ENCODE assay signal across 15 mouse cellular contexts in genomic region chr16:45896587-45896986, GRCm38 (mm10). TPM values are rescaled to one million over a fixed set of nuclear protein-coding genes. Genes with fewer than 3 reads are reported as not detected.
"Had no signal": no experiment of that assay in that cellular context is flagged by ENCODE, and none has a peak within 500 bp of the region (broad histone marks: within the 10 kb centered on the region; RNA-seq: fewer than 3 reads in every experiment).

No protein-coding gene starts in this region.

- H3K4me2 ChIP-seq: intestine, embryonic 15.5 days; limb, embryonic 12.5 days; midbrain, embryonic 11.5 days; midbrain, embryonic 15.5 days; neural tube, embryonic 13.5 days; stomach, embryonic 15.5 days had no signal

- DNase-seq: kidney, adult 18-20 months; kidney, postnatal 25 days; lung, adult 18-20 months; right cerebral cortex, adult 18-20 months; thymus, adult 2 months; thymus, postnatal 36 days had no signal

- H3K9me3 ChIP-seq: intestine, embryonic 15.5 days; limb, embryonic 12.5 days; midbrain, embryonic 15.5 days; neural tube, embryonic 13.5 days; stomach, embryonic 15.5 days had no signal

- H3K4me3 ChIP-seq: intestine, embryonic 15.5 days; left cerebral cortex, adult 2 months; limb, embryonic 12.5 days; midbrain, embryonic 15.5 days; neural tube, embryonic 13.5 days; stomach, embryonic 15.5 days had no signal

- H3K27ac ChIP-seq: intestine, embryonic 15.5 days; left cerebral cortex, adult 2 months; limb, embryonic 12.5 days; liver, embryonic 14.5 days; midbrain, embryonic 15.5 days; neural tube, embryonic 13.5 days; stomach, embryonic 15.5 days had no signal

- ATAC-seq: intestine, embryonic 15.5 days; midbrain, embryonic 15.5 days had no signal

- H3K9ac ChIP-seq: intestine, embryonic 15.5 days; limb, embryonic 12.5 days; liver, embryonic 14.5 days; midbrain, embryonic 15.5 days; neural tube, embryonic 13.5 days; stomach, embryonic 15.5 days had no signal

- H3K36me3 ChIP-seq: intestine, embryonic 15.5 days; limb, embryonic 12.5 days; midbrain, embryonic 15.5 days; neural tube, embryonic 13.5 days; stomach, embryonic 15.5 days had no signal

- H3K27me3 ChIP-seq: intestine, embryonic 15.5 days; limb, embryonic 12.5 days; midbrain, embryonic 15.5 days; neural tube, embryonic 13.5 days; stomach, embryonic 15.5 days had no signal

- H3K4me1 ChIP-seq: intestine, embryonic 15.5 days; midbrain, embryonic 15.5 days; neural tube, embryonic 13.5 days; stomach, embryonic 15.5 days had no signal

RNA-seq across cellular contexts. Expression of gene Phldb2, which starts 56.8 kb away (rescaled TPM):
- total RNA-seq: monocyte, adult 5-6 weeks had no signal
